Mouse (Mus musculus) ES-E14 (cell line): ENCODE measurements at regions not wholly inside any gene's neighbourhood (a gene's known extent, or its start where the extent isn't known, plus 50 kb on each side); places are given as distances from the start of the nearest gene placed in this dataset.

Experiments used
- DNase-seq: peaks from one replicate; pipeline ENCODE4 v3.0.0-alpha.2; 2013; ENCODE audit warnings: low read depth, low spot score
- H3K27ac ChIP-seq: 2 replicates; pipeline ENCODE4 v1.5.1; 2012; ENCODE audit warnings: low read depth, mild to moderate bottlenecking, low read length, moderate library complexity, mixed read lengths; ENCODE audit not compliant: poor library complexity, insufficient read depth, severe bottlenecking
- H3K36me3 ChIP-seq: 2 replicates; pipeline ENCODE4 v1.6.1; 2012; ENCODE audit warnings: mild to moderate bottlenecking, low read length, moderate library complexity, mixed read lengths; ENCODE audit not compliant: control insufficient read depth, poor library complexity, insufficient read depth, severe bottlenecking
- H3K4me1 ChIP-seq, 2 experiments: fragments of 150-350 bp in 1 of 2; sonication (generic) in 1 of 2; 2 replicates each; pipeline ENCODE4 v1.6.1; 2012; ENCODE audit warnings: low read length in 2 of 2, mild to moderate bottlenecking in 1 of 2, mixed read lengths in 1 of 2; ENCODE audit not compliant: control insufficient read depth in 2 of 2, insufficient read depth in 2 of 2, poor library complexity in 1 of 2
- H3K4me3 ChIP-seq, 2 experiments: fragments of 150-350 bp in 1 of 2; sonication (generic) in 1 of 2; 2 replicates each; pipeline ENCODE4 v1.5.1; 2012; ENCODE audit warnings: low read length in 2 of 2, low read depth in 1 of 2, mild to moderate bottlenecking in 1 of 2, mixed read lengths in 1 of 2; ENCODE audit not compliant: insufficient read depth in 1 of 2, poor library complexity in 1 of 2, severe bottlenecking in 1 of 2
- H3K9ac ChIP-seq: 2 replicates; pipeline ENCODE4 v1.6.1; 2012; ENCODE audit warnings: low read depth, mild to moderate bottlenecking, low read length, mixed read lengths; ENCODE audit not compliant: poor library complexity, insufficient read depth, severe bottlenecking
- H3K9me3 ChIP-seq: fragments of 150-350 bp; sonication (generic); 2 replicates; pipeline ENCODE4 v1.6.1; 2012; ENCODE audit warnings: low read depth, mild to moderate bottlenecking, low read length; ENCODE audit not compliant: control insufficient read depth, insufficient read depth
- CHD2 ChIP-seq: IDR thresholded peaks from 2 replicates; pipeline ENCODE4 v1.6.1; 2014; ENCODE audit warnings: mild to moderate bottlenecking, low read depth, low read length, inconsistent platforms
- HCFC1 ChIP-seq: IDR thresholded peaks from 2 replicates; pipeline ENCODE4 v1.6.1; 2012; ENCODE audit warnings: low read length, inconsistent platforms, borderline replicate concordance; ENCODE audit not compliant: insufficient read depth
- MAFK ChIP-seq: IDR thresholded peaks from 2 replicates; pipeline ENCODE4 v1.6.1; 2014; ENCODE audit warnings: mild to moderate bottlenecking, low read depth, low read length, inconsistent platforms; ENCODE audit not compliant: insufficient read depth
- ZC3H11A ChIP-seq: IDR thresholded peaks from 2 replicates; pipeline ENCODE4 v1.6.1; 2012; ENCODE audit warnings: low read depth, mild to moderate bottlenecking, inconsistent platforms, low read length, borderline replicate concordance
- ZNF384 ChIP-seq: IDR thresholded peaks from 2 replicates; pipeline ENCODE4 v1.6.1; 2012; ENCODE audit warnings: low read depth, low read length, inconsistent platforms
- in situ Hi-C, 2 experiments: fragments of 600-800 bp; cut with MboI; formaldehyde crosslinking; loops; one replicate each; pipeline ENCODE4 v1.15.1; 2025; ENCODE audit warnings: low sequenced_read_pairs in 2 of 2, inconsistent platforms in 1 of 2; ENCODE audit not compliant: unreplicated experiment in 2 of 2

DNA sequence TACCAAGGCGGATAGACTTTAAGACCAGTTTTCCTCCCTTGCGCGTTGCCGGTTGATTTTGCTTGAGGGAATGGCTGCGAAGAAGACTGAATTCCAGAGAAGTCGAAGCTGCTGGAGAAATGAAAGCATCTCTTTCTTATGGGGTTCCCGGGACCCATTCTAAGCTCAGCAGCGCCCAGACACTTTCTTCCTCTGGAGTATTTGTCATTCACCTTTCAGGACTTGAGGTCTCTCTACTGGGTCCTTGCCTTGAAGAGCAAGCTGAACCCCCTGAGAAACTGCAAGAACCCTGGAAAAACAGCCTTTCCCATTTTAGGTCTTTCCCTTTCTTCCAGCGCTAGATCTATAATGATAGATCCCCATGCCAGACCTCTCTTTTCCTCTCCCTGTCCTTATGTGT is 126.7 kb upstream of the Dpyd start:
- Histone ChIP-seq H3K36me3 (no peaks in the 10 kb centered on the region), H3K4me3 (peak overlapping the region in 1 of 2 experiments; percentile 58; a peak in 3 of 4 replicates), H3K9me3 (no peaks in the 10 kb centered on the region), H3K4me1 (0 out of 4 replicates have a peak, but pooled peaks cover 0 to 1% of the 10 kb centered on the region in 2 experiments), H3K27ac (no peak overlapping the region), H3K9ac (no peak overlapping the region)
- TF ChIP-seq MAFK (no peak), ZC3H11A (no peak)
- no peak for DNase-seq
- in situ Hi-C loops: no loop called here

DNA sequence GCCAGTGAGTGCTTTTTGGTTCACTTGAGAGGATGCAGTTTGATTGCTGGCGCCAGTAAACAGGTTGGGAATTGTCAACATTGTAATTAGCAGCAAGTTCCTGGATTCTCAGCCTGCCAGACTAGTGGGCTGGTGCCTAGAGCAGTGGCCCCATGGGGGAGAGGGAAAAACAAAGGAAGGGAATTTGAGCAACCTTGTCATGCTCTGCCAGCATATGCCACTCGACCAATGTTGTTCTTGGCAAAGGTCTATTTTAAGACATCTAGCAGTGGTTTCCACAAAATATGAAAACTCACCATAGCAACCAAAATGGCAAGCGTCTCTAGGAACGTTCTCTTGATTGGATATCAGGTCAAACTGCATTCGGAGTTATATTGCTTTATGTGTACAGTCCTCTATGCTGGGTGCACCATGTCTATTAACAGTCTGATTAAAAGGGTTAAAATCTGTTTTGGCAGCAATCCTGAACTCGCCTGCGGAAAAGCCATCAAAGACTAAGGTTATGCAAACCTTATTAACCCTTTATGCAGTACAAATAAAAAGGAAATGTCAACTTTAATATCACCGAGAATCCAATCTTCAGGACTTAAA is 118.1 kb upstream of the Dpyd start:
- in situ Hi-C loops: no loop called here
- Histone ChIP-seq H3K9ac (no peak overlapping the region), H3K9me3 (no peaks in the 10 kb centered on the region), H3K4me1 (no peaks in the 10 kb centered on the region), H3K36me3 (no peaks in the 10 kb centered on the region), H3K4me3 (no peak overlapping the region), H3K27ac (no peak overlapping the region)
- TF ChIP-seq MAFK (no peak), ZC3H11A (no peak), ZNF384 (no peak), CHD2 (no peak), HCFC1 (no peak)
- no peak for DNase-seq

GRCm38 (mm10) chr3:118445360-118445759 is 116.6 kb upstream of the Dpyd start:
- in situ Hi-C loops: no loop called here
- Histone ChIP-seq H3K4me1 (no peaks in the 10 kb centered on the region), H3K9me3 (no peaks in the 10 kb centered on the region), H3K27ac (no peak overlapping the region), H3K4me3 (no peak overlapping the region), H3K9ac (no peak overlapping the region), H3K36me3 (no peaks in the 10 kb centered on the region)
- no peak for DNase-seq
- TF ChIP-seq CHD2 (no peak), ZNF384 (no peak), HCFC1 (no peak), ZC3H11A (no peak), MAFK (no peak)

GRCm38 (mm10) chr3:118459636-118460035 is 102.3 kb upstream of the Dpyd start:
- no peaks in the 10 kb centered on the region for H3K9me3 ChIP-seq
- no peak overlapping the region for H3K27ac ChIP-seq
- no peak for DNase-seq

DNA sequence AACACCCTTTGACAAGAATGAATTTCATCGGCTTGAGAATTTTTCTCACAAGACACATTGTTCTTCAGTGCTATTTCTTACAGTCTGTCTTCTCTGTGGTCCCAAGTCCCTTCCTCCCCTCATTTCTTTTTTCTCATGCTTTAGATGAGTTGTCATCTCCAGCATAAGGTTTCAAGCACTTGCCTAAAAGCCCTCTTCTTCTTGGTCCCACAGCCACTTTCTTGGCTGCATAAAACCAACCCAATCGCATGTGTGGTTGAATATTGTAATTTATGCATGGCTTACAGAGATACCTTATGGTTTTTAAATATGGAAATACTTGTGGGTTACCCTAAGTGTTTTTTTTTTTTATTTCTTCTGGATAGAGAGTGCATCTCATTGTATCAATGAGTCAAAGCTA is 96.3 kb upstream of the Dpyd start:
- H3K4me3 ChIP-seq: no peak overlapping the region
- no peaks in the 10 kb centered on the region for H3K4me1 ChIP-seq
- TF ChIP-seq CHD2: no peak
- TF ChIP-seq ZC3H11A: no peak
- no peak for TF ChIP-seq HCFC1
- no peak for TF ChIP-seq ZNF384
- no peak for TF ChIP-seq MAFK
- H3K9ac ChIP-seq: no peak overlapping the region
- no peak overlapping the region for H3K27ac ChIP-seq
- no peak for DNase-seq
- no peaks in the 10 kb centered on the region for H3K36me3 ChIP-seq
- in situ Hi-C loops: no loop called here
- no peaks in the 10 kb centered on the region for H3K9me3 ChIP-seq

More at GRCm38 (mm10) chr3:118459636-118460035, 102.3 kb upstream of the Dpyd start:
- in situ Hi-C loops: no loop called here
- H3K4me3 ChIP-seq: no peak overlapping the region
- H3K36me3 ChIP-seq: no peaks in the 10 kb centered on the region
- H3K9ac ChIP-seq: no peak overlapping the region
- no peak for TF ChIP-seq HCFC1
- no peak for TF ChIP-seq MAFK
- TF ChIP-seq CHD2: no peak
- TF ChIP-seq ZNF384: no peak
- TF ChIP-seq ZC3H11A: no peak
- no peaks in the 10 kb centered on the region for H3K4me1 ChIP-seq
